Mouse (Mus musculus): ENCODE data around the gene Cacng8.

GRCm38 (mm10) chr7:3457111-3457840, 66.8 kb downstream of the Cacng8 start:
- TF ChIP-seq CTCF (IDR thresholded peaks at IDR 0.05) (no peak), POLR2A (IDR thresholded peaks at IDR 0.05; ENCODE audit: insufficient read depth, low read depth, low read length) (no peak), EP300 (IDR thresholded peaks at IDR 0.05; ENCODE audit: insufficient read depth, low read depth, low read length) (no peak)
